Mouse (Mus musculus): Measurements from ENCODE around the gene Drd2. TPM values are rescaled to one million over a fixed set of nuclear protein-coding genes. Genes with fewer than 3 reads are reported as not detected.

Gene Drd2
- polyA plus RNA-seq, 1 experiment: 23.7 TPM

DNA sequence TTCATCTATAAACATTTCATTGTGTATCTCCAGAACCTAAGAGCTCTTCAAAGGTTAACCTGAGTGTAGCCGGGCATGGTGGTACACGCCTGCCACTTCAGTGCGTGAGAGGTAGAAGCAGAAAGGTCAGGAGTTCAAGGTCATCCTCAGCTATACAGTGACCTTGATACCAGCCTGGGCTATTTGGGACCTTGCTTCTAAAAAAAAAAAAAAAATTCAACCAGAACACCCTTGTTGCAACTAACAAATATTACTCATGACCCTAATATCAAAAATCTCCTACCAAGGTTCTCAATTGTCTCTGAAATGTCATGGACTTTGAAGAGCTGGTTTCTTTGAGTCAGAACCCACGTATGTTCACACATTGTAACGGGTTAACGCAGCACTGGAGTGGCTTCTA is 44.4 kb downstream of the Drd2 start:
- no peak for TF ChIP-seq CTCF (IDR thresholded peaks at IDR 0.05; ENCODE audit: extremely low read depth, insufficient read depth, low read length)
- Histone ChIP-seq H3K27ac (ENCODE audit: insufficient read depth, low read length) (no peak overlapping the region), H3K4me3 (ENCODE audit: insufficient read depth, low read length) (no peak overlapping the region), H3K4me1 (ENCODE audit: control insufficient read depth, insufficient read depth, low read length) (no peaks in the 10 kb centered on the region)

DNA sequence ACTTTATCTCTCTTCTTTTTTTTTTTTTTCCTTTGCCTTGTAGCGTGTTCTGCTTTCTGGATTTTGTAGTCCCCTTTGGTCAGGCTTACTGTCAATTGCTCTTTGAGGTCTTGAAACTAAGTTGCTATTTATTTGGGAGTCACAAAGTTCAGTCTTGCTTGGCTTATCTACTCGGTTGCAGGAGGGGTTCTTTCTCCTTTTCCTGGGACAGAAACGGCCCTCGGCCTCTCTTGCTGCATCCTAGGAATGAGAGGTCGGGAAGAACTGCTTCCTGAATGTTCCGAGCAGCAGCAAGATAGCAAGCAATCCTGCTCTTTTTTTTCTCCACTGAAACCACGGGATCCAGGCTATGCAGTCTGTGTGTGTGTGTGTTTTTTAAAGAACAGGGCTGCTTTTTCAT is 44.9 kb downstream of the Drd2 start:
- Histone ChIP-seq H3K27ac (ENCODE audit: insufficient read depth, low read length) (no peak overlapping the region), H3K4me3 (ENCODE audit: insufficient read depth, low read length) (no peak overlapping the region), H3K4me1 (ENCODE audit: control insufficient read depth, insufficient read depth, low read length) (no peaks in the 10 kb centered on the region)
- TF ChIP-seq CTCF (IDR thresholded peaks at IDR 0.05; ENCODE audit: extremely low read depth, insufficient read depth, low read length) (no peak), POLR2A (IDR thresholded peaks at IDR 0.05; ENCODE audit: extremely low read depth, insufficient read depth, low read length) (no peak)

DNA sequence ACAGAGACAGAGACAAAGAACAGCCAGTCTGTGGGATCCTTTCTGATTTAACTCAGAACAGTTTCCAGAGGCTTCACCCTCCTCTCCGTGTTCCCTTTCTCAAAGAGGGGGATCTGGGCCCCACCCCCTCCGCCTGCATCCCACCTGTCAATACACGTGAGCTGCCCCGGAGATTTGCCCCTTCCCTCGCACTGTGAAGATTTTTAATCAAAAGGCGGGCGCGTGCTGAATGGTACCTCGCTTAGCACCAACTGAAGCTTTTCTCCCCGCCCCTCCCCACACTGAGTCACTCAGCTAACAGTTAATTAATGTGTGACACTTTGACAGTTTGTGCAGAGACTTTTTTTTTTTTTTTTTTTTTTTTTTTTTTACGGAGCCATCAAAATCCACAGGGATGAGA is 45.7 kb downstream of the Drd2 start:
- TF ChIP-seq POLR2A (IDR thresholded peaks at IDR 0.05; ENCODE audit: extremely low read depth, insufficient read depth, low read length) (no peak), CTCF (IDR thresholded peaks at IDR 0.05; ENCODE audit: extremely low read depth, insufficient read depth, low read length) (no peak)
- no peaks in the 10 kb centered on the region for H3K4me1 ChIP-seq (ENCODE audit: control insufficient read depth, insufficient read depth, low read length)
- H3K27ac ChIP-seq (ENCODE audit: insufficient read depth, low read length): no peak overlapping the region
- no peak overlapping the region for H3K4me3 ChIP-seq (ENCODE audit: insufficient read depth, low read length)

DNA sequence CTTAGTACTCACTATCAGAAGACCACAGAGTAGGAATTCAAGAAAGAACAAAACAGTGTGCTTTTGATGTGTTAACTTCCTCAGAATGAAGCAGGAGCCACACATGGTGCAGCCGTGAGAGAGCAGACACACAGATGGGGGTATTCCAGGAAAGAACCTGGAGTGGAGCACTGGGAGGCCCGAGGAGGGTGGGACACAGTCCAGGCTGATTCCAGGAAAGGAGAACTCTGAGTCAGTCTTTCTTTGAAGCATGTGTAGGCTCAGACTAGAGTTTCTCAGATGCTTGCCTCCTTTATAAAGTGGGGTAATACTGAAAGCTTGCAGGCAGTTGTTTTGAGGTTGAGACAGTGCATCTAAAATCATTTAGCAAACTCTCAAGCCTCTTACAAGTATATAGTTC is 51.8 kb downstream of the Drd2 start:
- H3K4me3 ChIP-seq (ENCODE audit: insufficient read depth, low read length): no peak overlapping the region
- TF ChIP-seq CTCF (IDR thresholded peaks at IDR 0.05; ENCODE audit: extremely low read depth, insufficient read depth, low read length) (no peak), POLR2A (IDR thresholded peaks at IDR 0.05; ENCODE audit: extremely low read depth, insufficient read depth, low read length) (no peak)
- no peak overlapping the region for H3K27ac ChIP-seq (ENCODE audit: insufficient read depth, low read length)
- no peaks in the 10 kb centered on the region for H3K4me1 ChIP-seq (ENCODE audit: control insufficient read depth, insufficient read depth, low read length)

DNA sequence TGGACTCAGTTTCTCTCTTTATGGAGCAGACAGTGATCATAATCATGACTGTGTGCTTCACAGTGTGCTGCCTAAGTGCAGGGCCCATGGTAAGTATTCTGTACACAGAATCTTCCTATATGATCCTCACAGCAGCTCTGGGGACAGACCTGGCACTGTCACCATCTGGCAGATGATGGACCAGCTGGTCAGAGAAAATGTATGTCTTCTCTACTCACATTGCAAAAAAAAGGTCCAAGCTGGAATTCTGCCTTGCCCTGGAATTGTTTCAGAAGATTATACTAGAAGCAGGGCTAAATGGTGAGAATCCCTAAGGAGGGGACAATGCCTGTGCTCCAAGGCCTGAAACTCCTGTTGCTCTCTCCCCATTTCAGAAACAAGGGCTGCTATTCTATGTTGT is 55.6 kb downstream of the Drd2 start:
- H3K27ac ChIP-seq (ENCODE audit: insufficient read depth, low read length): no peak overlapping the region
- no peak for TF ChIP-seq POLR2A (IDR thresholded peaks at IDR 0.05; ENCODE audit: extremely low read depth, insufficient read depth, low read length)
- TF ChIP-seq CTCF (IDR thresholded peaks at IDR 0.05; ENCODE audit: extremely low read depth, insufficient read depth, low read length): no peak
- no peaks in the 10 kb centered on the region for H3K4me1 ChIP-seq (ENCODE audit: control insufficient read depth, insufficient read depth, low read length)
- no peak overlapping the region for H3K4me3 ChIP-seq (ENCODE audit: insufficient read depth, low read length)

DNA sequence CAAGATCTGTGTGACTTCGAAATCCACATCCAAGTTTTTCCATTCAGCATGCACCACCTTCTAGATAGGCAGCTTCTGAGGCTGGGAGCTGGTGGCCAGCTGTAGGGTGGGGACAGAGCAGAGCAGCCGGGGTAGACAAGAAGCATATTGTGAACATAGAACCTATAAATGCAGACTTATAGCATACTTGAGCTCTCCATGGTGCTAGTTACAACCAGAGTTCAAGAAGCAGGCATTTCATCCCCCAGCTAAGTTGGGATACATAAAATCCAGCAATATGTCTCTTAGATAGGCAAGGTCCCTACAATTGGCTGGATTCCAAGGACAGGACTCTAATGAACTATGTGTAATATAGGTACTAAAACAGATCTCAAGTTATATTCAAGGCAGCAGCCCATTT is 63.3 kb downstream of the Drd2 start:
- TF ChIP-seq CTCF (IDR thresholded peaks at IDR 0.05; ENCODE audit: extremely low read depth, insufficient read depth, low read length): no peak
- TF ChIP-seq POLR2A (IDR thresholded peaks at IDR 0.05; ENCODE audit: extremely low read depth, insufficient read depth, low read length): no peak
- H3K4me3 ChIP-seq (ENCODE audit: insufficient read depth, low read length): no peak overlapping the region
- H3K4me1 ChIP-seq (ENCODE audit: control insufficient read depth, insufficient read depth, low read length): no peaks in the 10 kb centered on the region

DNA sequence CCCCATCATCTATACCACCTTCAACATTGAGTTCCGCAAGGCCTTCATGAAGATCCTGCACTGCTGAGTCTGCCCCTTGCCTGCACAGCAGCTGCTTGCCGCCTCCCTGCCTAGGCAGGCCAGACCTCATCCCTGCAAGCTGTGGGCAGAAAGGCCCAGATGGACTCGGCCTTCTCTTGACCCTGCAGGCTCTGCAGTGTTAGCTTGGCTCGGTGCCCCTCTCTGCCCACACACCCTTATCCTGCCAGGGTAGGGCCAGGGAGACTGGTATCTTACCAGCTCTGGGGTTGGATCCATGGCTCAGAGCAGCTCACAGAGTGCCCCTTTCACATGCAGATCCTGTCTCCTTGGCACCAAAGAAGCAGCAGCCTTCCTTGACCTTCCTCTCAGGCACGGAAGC is 66.6 kb downstream of the Drd2 start:
- no peak for TF ChIP-seq POLR2A (IDR thresholded peaks at IDR 0.05; ENCODE audit: extremely low read depth, insufficient read depth, low read length)
- TF ChIP-seq CTCF (IDR thresholded peaks at IDR 0.05; ENCODE audit: extremely low read depth, insufficient read depth, low read length): no peak
- no peaks in the 10 kb centered on the region for H3K4me1 ChIP-seq (ENCODE audit: control insufficient read depth, insufficient read depth, low read length)
- H3K4me3 ChIP-seq (ENCODE audit: insufficient read depth, low read length): no peak overlapping the region
- H3K27ac ChIP-seq (ENCODE audit: insufficient read depth, low read length): no peak overlapping the region

More for the DNA sequence above, 63.3 kb downstream of the Drd2 start:
- no peak overlapping the region for H3K27ac ChIP-seq (ENCODE audit: insufficient read depth, low read length)

DNA sequence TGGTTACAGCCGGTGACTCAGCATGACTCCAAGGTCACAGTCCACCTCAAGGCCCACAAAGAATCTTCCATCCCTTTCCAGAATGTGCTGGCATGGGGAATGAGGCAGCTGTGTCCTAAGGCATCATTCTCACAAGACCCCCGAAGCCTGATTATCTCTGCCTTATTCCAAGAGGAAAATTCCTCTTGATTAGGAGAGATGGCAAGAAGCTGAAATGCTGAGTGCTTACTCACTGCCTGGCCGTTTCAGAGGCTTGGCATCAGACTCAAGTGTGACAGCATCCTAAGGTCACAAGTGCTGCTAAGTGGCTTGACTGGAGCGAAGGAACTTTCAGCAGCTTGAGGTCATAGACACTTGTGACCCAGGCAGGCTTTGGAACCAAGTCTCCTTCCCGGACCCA is 70.2 kb downstream of the Drd2 start:
- H3K27ac ChIP-seq (ENCODE audit: insufficient read depth, low read length): no peak overlapping the region
- H3K4me3 ChIP-seq (ENCODE audit: insufficient read depth, low read length): no peak overlapping the region
- H3K4me1 ChIP-seq (ENCODE audit: control insufficient read depth, insufficient read depth, low read length): no peaks in the 10 kb centered on the region
- TF ChIP-seq POLR2A (IDR thresholded peaks at IDR 0.05; ENCODE audit: extremely low read depth, insufficient read depth, low read length) (no peak), CTCF (IDR thresholded peaks at IDR 0.05; ENCODE audit: extremely low read depth, insufficient read depth, low read length) (no peak)

DNA sequence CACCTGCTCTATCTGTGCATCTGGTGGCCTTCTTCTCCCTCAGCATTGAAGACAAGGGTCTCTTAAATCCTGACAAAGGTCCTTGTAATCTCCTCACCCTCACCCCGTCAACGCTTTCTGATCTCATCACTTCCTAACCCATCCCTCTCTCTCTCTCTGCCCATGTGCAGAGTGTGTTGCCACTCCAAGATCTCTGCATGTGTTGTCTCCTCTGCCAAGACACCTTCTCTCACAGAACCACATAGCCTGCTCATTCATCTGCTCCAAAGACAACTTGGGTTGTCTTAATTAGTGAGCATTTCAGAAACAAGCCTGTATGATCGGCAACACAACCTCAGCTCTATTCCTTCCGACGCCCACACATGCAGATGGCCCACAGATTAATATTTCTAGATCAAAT is 83.4 kb downstream of the Drd2 start:
- Histone ChIP-seq H3K4me1 (ENCODE audit: control insufficient read depth, insufficient read depth, low read length) (no peaks in the 10 kb centered on the region; the same call in 1 of the 2 replicates), H3K4me3 (ENCODE audit: insufficient read depth, low read length) (no peak overlapping the region), H3K27ac (ENCODE audit: insufficient read depth, low read length) (no peak overlapping the region)
- no peak for TF ChIP-seq CTCF (IDR thresholded peaks at IDR 0.05; ENCODE audit: extremely low read depth, insufficient read depth, low read length)
- TF ChIP-seq POLR2A (IDR thresholded peaks at IDR 0.05; ENCODE audit: extremely low read depth, insufficient read depth, low read length): no peak

DNA sequence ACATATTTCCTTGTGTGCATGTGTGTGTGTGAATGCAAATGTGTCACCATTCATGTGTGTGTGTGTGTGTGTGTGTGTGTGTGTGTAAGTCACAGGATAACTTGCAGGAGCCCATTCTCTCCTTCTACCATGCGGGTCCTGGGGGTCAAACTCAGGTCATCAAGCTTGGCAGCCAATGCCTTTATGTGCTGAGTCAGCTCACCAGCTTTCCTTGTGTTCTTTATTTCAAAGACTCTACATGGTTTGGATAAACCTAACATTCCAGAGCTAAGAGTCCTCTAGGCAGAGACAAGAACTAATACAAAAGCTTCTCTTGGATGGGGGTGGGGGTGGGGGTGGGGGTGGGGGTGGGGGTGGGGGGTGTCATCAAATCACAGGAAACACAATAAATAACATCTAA is 85.2 kb downstream of the Drd2 start:
- TF ChIP-seq POLR2A (IDR thresholded peaks at IDR 0.05; ENCODE audit: extremely low read depth, insufficient read depth, low read length): no peak
- no peak for TF ChIP-seq CTCF (IDR thresholded peaks at IDR 0.05; ENCODE audit: extremely low read depth, insufficient read depth, low read length)
- no peaks in the 10 kb centered on the region; the same call in 1 of the 2 replicates for H3K4me1 ChIP-seq (ENCODE audit: control insufficient read depth, insufficient read depth, low read length)
- H3K27ac ChIP-seq (ENCODE audit: insufficient read depth, low read length): no peak overlapping the region

DNA sequence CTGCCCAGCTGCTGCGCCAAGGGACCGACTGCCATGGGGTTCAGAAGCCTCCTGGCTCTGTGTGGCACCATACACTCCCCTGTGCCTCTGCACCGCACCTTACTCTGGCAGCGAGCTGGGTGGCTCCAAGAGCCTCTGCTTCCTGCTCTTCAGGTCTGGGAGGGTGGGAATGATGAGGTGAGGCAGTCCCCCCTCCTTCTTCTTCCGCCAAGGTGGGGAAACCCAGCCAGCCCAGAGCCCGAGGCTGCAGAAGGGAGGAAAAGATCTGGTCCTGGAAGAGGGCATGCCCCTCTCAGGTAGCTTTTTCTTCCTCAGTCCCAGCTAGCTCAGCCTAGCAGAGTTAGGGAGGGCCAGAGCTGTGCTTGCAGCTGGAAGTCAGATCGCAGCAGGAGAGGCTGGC is 86.5 kb downstream of the Drd2 start, which contains the start of gene Ankk1:
Ankk1 (minus strand) TSS at position 101 of the 400 bp plus-strand sequence.
- Histone ChIP-seq H3K4me1 (ENCODE audit: control insufficient read depth, insufficient read depth, low read length) (no peaks in the 10 kb centered on the region; the same call in 1 of the 2 replicates), H3K27ac (ENCODE audit: insufficient read depth, low read length) (no peak within 1 kb of the TSS), H3K4me3 (ENCODE audit: insufficient read depth, low read length) (no peak within 1 kb of the TSS)
- TF ChIP-seq CTCF (IDR thresholded peaks at IDR 0.05; ENCODE audit: extremely low read depth, insufficient read depth, low read length) (no peak), POLR2A (IDR thresholded peaks at IDR 0.05; ENCODE audit: extremely low read depth, insufficient read depth, low read length) (no peak)

More for the DNA sequence above, 85.2 kb downstream of the Drd2 start:
- H3K4me3 ChIP-seq (ENCODE audit: insufficient read depth, low read length): no peak overlapping the region
